9 mouse cellular contexts compared by ENCODE assay signal in the genomic region with DNA sequence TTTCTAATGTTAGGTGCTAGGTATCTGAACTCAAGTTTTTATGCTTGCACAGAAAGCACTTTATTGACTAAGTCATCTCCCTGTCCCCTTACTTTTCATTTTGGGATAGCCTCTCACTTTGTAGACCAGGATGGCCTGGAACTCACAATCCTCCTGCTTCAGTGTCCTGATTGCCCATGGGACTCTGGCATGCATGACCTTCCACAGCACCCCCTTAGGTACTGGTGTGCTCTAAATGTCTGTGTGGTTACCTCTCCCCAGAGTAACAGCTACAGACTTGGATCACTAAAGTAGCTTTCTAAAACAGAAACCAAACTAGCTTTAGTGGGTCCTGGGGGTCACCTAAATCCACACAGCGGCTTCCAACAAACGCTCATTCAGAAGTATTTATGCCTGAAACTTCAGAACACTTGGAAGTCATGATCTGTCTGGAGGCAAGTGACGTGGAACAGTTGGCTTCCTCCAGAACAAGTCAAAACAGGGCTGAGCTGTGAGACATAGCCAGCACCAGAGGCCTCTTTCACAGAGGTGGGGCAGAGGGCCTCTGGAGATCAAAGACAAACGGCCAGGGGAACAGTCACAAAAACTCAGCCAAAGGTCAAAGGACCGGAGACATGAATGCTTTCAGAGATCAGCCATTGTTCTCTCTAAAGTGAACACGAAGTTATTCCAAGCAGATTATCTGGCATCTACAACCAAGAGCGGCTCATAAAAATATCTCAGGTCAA.
DNase-seq lines count a peak whose midpoint lies in the region; ATAC-seq lines count a peak whose summit lies in the region.
"Had no signal": no experiment of that assay in that cellular context is flagged by ENCODE, and none has a peak within 500 bp of the region (broad histone marks: within the 10 kb centered on the region; RNA-seq: fewer than 3 reads in every experiment).

No protein-coding gene starts in this region.

- no peak overlapping the region for H3K4me3 ChIP-seq in kidney, embryonic 15.5 days (replicated peaks)

- no peaks in the 10 kb centered on the region for H3K9me3 ChIP-seq in kidney, embryonic 15.5 days (replicated peaks)

- H3K9ac ChIP-seq in kidney, embryonic 15.5 days = no peak overlapping the region

- WGBS in kidney, embryonic 15.5 days = 17% methylated on average over 7 of the region's 7 CpGs

- no peak overlapping the region for H3K27ac ChIP-seq in kidney, embryonic 15.5 days

- H3K4me1 ChIP-seq in kidney, embryonic 15.5 days = 0 out of 2 replicates have a peak, but pooled peaks cover 7% of the 10 kb centered on the region

- peak; percentile 70 for ATAC-seq in kidney, embryonic 15.5 days (replicated peaks; ENCODE audit: low FRiP score)
- no peak for ATAC-seq in CD4-positive, CD25-positive, alpha-beta regulatory T cell, adult 4 months

- no peak for DNase-seq in kidney, postnatal 25 days
- DNase-seq in R1 (ENCODE audit: low read depth, low spot score) = peak; percentile 6
- DNase-seq in embryo, embryonic 10 days (ENCODE audit: low spot score) = peak; percentile 70
- peak; percentile 11 for DNase-seq in kidney, postnatal 10 days
- no peak for DNase-seq in cerebellum, adult 8-10 months
- DNase-seq: cerebellum, adult 2 months; thymus, postnatal 14 days had no signal

- H3K4me2 ChIP-seq in kidney, embryonic 15.5 days = no peak overlapping the region

- no peaks in the 10 kb centered on the region for H3K36me3 ChIP-seq in kidney, embryonic 15.5 days

- no peaks in the 10 kb centered on the region for H3K27me3 ChIP-seq in kidney, embryonic 15.5 days

Comparison
In these comparisons a context has a peak if more than half of its experiments do, and no peak if none do; other contexts are left out.
1. DNase-seq: peak in R1 (single experiment), embryo, embryonic 10 days (single experiment) and kidney, postnatal 10 days (single experiment); none in kidney, postnatal 25 days (0 of 2) and cerebellum, adult 8-10 months (single experiment).